Mouse (Mus musculus): Measurements from ENCODE around the gene Mrto4. TPM values are rescaled to one million over a fixed set of nuclear protein-coding genes. Genes with fewer than 3 reads are reported as not detected.
A peak's percentile ranks its signal among the peaks of the same experiment; 100 is the strongest.

The Mrto4 gene
- polyA plus RNA-seq, 1 experiment: not detected

- Histone ChIP-seq H3K4me3 (ENCODE audit: insufficient read depth, low read depth, low read length) (peak overlapping the region; percentile 86), H3K4me1 (ENCODE audit: control insufficient read depth, insufficient read depth, low read length) (peaks cover 5% of the 10 kb centered on the region), H3K27ac (ENCODE audit: insufficient read depth, low read depth, low read length) (peak overlapping the region; percentile 73)
- TF ChIP-seq POLR2A (IDR thresholded peaks at IDR 0.05; ENCODE audit: insufficient read depth, low read depth, low read length) (peak; percentile 64), CTCF (IDR thresholded peaks at IDR 0.05; ENCODE audit: insufficient read depth, low read depth, low read length) (no peak)
- under 1% methylated on average over 54 of the region's 54 CpGs for WGBS
Observed at GRCm38 (mm10) chr4:139380207-139380748, 27.9 kb upstream of the Mrto4 start.

GRCm38 (mm10) chr4:139379719-139380118 is 27.3 kb upstream of the Mrto4 start:
- TF ChIP-seq POLR2A (IDR thresholded peaks at IDR 0.05; ENCODE audit: insufficient read depth, low read depth, low read length) (no peak), CTCF (IDR thresholded peaks at IDR 0.05; ENCODE audit: insufficient read depth, low read depth, low read length) (no peak)
- Histone ChIP-seq H3K4me1 (ENCODE audit: control insufficient read depth, insufficient read depth, low read length) (peaks cover 5% of the 10 kb centered on the region), H3K27ac (ENCODE audit: insufficient read depth, low read depth, low read length) (no peak overlapping the region), H3K4me3 (ENCODE audit: insufficient read depth, low read depth, low read length) (peak overlapping the region; percentile 86)
- 14% methylated on average over 8 of the region's 8 CpGs for WGBS

GRCm38 (mm10) chr4:139373531-139373930 is 21.2 kb upstream of the Mrto4 start:
- Histone ChIP-seq H3K4me3 (ENCODE audit: insufficient read depth, low read depth, low read length) (no peak overlapping the region), H3K4me1 (ENCODE audit: control insufficient read depth, insufficient read depth, low read length) (no peaks in the 10 kb centered on the region), H3K27ac (ENCODE audit: insufficient read depth, low read depth, low read length) (no peak overlapping the region)
- WGBS: 91% methylated on average over 10 of the region's 10 CpGs
- TF ChIP-seq CTCF (IDR thresholded peaks at IDR 0.05; ENCODE audit: insufficient read depth, low read depth, low read length): no peak
- no peak for TF ChIP-seq POLR2A (IDR thresholded peaks at IDR 0.05; ENCODE audit: insufficient read depth, low read depth, low read length)

- TF ChIP-seq POLR2A (IDR thresholded peaks at IDR 0.05; ENCODE audit: insufficient read depth, low read depth, low read length): no peak
- TF ChIP-seq CTCF (IDR thresholded peaks at IDR 0.05; ENCODE audit: insufficient read depth, low read depth, low read length): no peak
- Histone ChIP-seq H3K4me1 (ENCODE audit: control insufficient read depth, insufficient read depth, low read length) (no peaks in the 10 kb centered on the region), H3K4me3 (ENCODE audit: insufficient read depth, low read depth, low read length) (no peak overlapping the region), H3K27ac (ENCODE audit: insufficient read depth, low read depth, low read length) (no peak overlapping the region)
- WGBS: 93% methylated on average over 4 of the region's 4 CpGs
Observed at GRCm38 (mm10) chr4:139373130-139373529, 20.8 kb upstream of the Mrto4 start.

GRCm38 (mm10) chr4:139368038-139368437 is 15.7 kb upstream of the Mrto4 start:
- WGBS: 96% methylated on average over 5 of the region's 5 CpGs
- TF ChIP-seq POLR2A (IDR thresholded peaks at IDR 0.05; ENCODE audit: insufficient read depth, low read depth, low read length): no peak
- TF ChIP-seq CTCF (IDR thresholded peaks at IDR 0.05; ENCODE audit: insufficient read depth, low read depth, low read length): no peak
- no peak overlapping the region for H3K4me3 ChIP-seq (ENCODE audit: insufficient read depth, low read depth, low read length)
- H3K4me1 ChIP-seq (ENCODE audit: control insufficient read depth, insufficient read depth, low read length): no peaks in the 10 kb centered on the region
- no peak overlapping the region for H3K27ac ChIP-seq (ENCODE audit: insufficient read depth, low read depth, low read length)

GRCm38 (mm10) chr4:139367336-139367735 is 15.0 kb upstream of the Mrto4 start:
- H3K4me3 ChIP-seq (ENCODE audit: insufficient read depth, low read depth, low read length): no peak overlapping the region
- no peaks in the 10 kb centered on the region for H3K4me1 ChIP-seq (ENCODE audit: control insufficient read depth, insufficient read depth, low read length)
- H3K27ac ChIP-seq (ENCODE audit: insufficient read depth, low read depth, low read length): no peak overlapping the region
- TF ChIP-seq POLR2A (IDR thresholded peaks at IDR 0.05; ENCODE audit: insufficient read depth, low read depth, low read length) (no peak), CTCF (IDR thresholded peaks at IDR 0.05; ENCODE audit: insufficient read depth, low read depth, low read length) (no peak)
- WGBS: 97% methylated on average over 3 of the region's 3 CpGs

GRCm38 (mm10) chr4:139360761-139361548 is 8.6 kb upstream of the Mrto4 start:
- WGBS: 91% methylated on average over 11 of the region's 11 CpGs
- no peak overlapping the region for H3K27ac ChIP-seq (ENCODE audit: insufficient read depth, low read depth, low read length)
- TF ChIP-seq CTCF (IDR thresholded peaks at IDR 0.05; ENCODE audit: insufficient read depth, low read depth, low read length) (no peak), POLR2A (IDR thresholded peaks at IDR 0.05; ENCODE audit: insufficient read depth, low read depth, low read length) (no peak)
- no peaks in the 10 kb centered on the region for H3K4me1 ChIP-seq (ENCODE audit: control insufficient read depth, insufficient read depth, low read length)
- no peak overlapping the region for H3K4me3 ChIP-seq (ENCODE audit: insufficient read depth, low read depth, low read length)

GRCm38 (mm10) chr4:139357211-139357610 is 4.8 kb upstream of the Mrto4 start:
- Histone ChIP-seq H3K4me1 (ENCODE audit: control insufficient read depth, insufficient read depth, low read length) (peaks cover 4% of the 10 kb centered on the region), H3K27ac (ENCODE audit: insufficient read depth, low read depth, low read length) (no peak overlapping the region), H3K4me3 (ENCODE audit: insufficient read depth, low read depth, low read length) (no peak overlapping the region)
- WGBS: 91% methylated on average over 3 of the region's 3 CpGs
- TF ChIP-seq CTCF (IDR thresholded peaks at IDR 0.05; ENCODE audit: insufficient read depth, low read depth, low read length) (no peak), POLR2A (IDR thresholded peaks at IDR 0.05; ENCODE audit: insufficient read depth, low read depth, low read length) (no peak)

- TF ChIP-seq POLR2A (IDR thresholded peaks at IDR 0.05; ENCODE audit: insufficient read depth, low read depth, low read length): no peak
- TF ChIP-seq CTCF (IDR thresholded peaks at IDR 0.05; ENCODE audit: insufficient read depth, low read depth, low read length): no peak
- H3K4me1 ChIP-seq (ENCODE audit: control insufficient read depth, insufficient read depth, low read length): peaks cover 7% of the 10 kb centered on the region
- WGBS: 1% methylated on average over 7 of the region's 7 CpGs
- no peak overlapping the region for H3K27ac ChIP-seq (ENCODE audit: insufficient read depth, low read depth, low read length)
- H3K4me3 ChIP-seq (ENCODE audit: insufficient read depth, low read depth, low read length): peak overlapping the region; percentile 79
Observed at GRCm38 (mm10) chr4:139352832-139353231, 456 bp upstream of the Mrto4 start.
